Mouse (Mus musculus) MEL (cell line): ENCODE measurements at regions not wholly inside any gene's neighbourhood (a gene's known extent, or its start where the extent isn't known, plus 50 kb on each side); places are given as distances from the start of the nearest gene placed in this dataset.

Experiments used
- CHD2 ChIP-seq: IDR thresholded peaks from 2 replicates; pipeline ENCODE4 v1.6.1; 2011; ENCODE audit warnings: low read length, improper control_type of control experiment
- CTCF ChIP-seq, 3 experiments: IDR thresholded peaks in 2 of 3; conservative IDR thresholded peaks in 1 of 3; 2 replicates each; pipeline ENCODE4 v1.5.1; 2011 to 2012; ENCODE audit warnings: low read length in 3 of 3, low read depth in 2 of 3, mild to moderate bottlenecking in 2 of 3, improper control_type of control experiment in 1 of 3, inconsistent platforms in 1 of 3, mixed read lengths in 1 of 3, moderate library complexity in 1 of 3; ENCODE audit not compliant: control insufficient read depth in 1 of 3, insufficient read depth in 1 of 3, poor library complexity in 1 of 3, severe bottlenecking in 1 of 3
- GATA1 ChIP-seq: IDR thresholded peaks from 2 replicates; pipeline ENCODE4 v1.6.1; 2011; ENCODE audit warnings: low read depth, low read length, improper control_type of control experiment
- MAZ ChIP-seq: IDR thresholded peaks from 2 replicates; pipeline ENCODE4 v1.6.1; 2012; ENCODE audit warnings: low read depth, mild to moderate bottlenecking, inconsistent platforms, low read length, improper control_type of control experiment
- MYC ChIP-seq: IDR thresholded peaks from 2 replicates; pipeline ENCODE4 v1.6.1; 2011; ENCODE audit warnings: low read depth, mild to moderate bottlenecking, low read length, improper control_type of control experiment, moderate library complexity
- POLR2A ChIP-seq, 2 experiments: IDR thresholded peaks; 2 replicates each; pipeline ENCODE4 v1.6.1; 2011 to 2012; ENCODE audit warnings: low read length in 2 of 2, mild to moderate bottlenecking in 2 of 2, control low read depth in 1 of 2, improper control_type of control experiment in 1 of 2, low read depth in 1 of 2, moderate library complexity in 1 of 2; ENCODE audit not compliant: control insufficient read depth in 1 of 2, insufficient read depth in 1 of 2, poor library complexity in 1 of 2
- RAD21 ChIP-seq: IDR thresholded peaks from 2 replicates; pipeline ENCODE4 v1.6.1; 2011; ENCODE audit warnings: mild to moderate bottlenecking, low read depth, low read length, improper control_type of control experiment
- ZMIZ1 ChIP-seq: IDR thresholded peaks from 2 replicates; pipeline ENCODE4 v1.6.1; 2012; ENCODE audit warnings: low read depth, mild to moderate bottlenecking, inconsistent platforms, low read length, improper control_type of control experiment, moderate library complexity

DNA sequence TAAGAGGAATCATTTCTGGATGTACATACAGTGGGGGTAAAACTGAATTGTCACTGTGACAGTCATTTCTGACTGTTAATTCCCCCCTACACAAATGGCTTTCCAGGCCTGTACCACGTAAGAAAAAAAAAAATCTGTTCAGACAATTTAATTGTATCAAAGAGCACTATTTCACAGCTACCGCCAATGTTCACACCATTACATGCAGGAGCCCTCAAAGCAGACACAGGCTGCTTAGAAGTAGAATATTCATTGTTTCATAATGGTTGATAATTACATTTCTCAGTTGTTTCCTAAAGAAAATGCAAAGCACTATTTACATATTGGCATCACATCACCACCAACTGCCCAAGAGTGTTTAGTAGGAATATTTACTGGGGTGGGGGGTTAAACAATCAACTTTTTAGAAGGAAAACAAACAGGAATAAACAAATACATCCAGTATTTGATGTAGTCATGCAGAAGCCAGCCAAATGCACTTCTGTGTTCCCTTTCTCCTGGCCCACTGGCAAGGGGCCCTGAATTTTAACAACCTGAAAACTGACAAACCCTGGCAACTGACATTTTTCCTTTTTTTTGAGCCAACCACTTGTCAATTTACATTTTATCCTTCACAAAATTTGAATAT, 898.7 kb downstream of the Pcdh19 start:
- TF ChIP-seq MYC (no peak), CTCF (IDR thresholded peaks at IDR 0.05 in 2 of 3, conservative IDR thresholded peaks at IDR 0.05 in 1 of 3; ENCODE audit: control insufficient read depth in 1 of 3, insufficient read depth in 1 of 3, low read depth in 2 of 3, low read length in 3 of 3, poor library complexity in 1 of 3, severe bottlenecking in 1 of 3) (no peak), CHD2 (no peak), POLR2A (IDR thresholded peaks at IDR 0.05; ENCODE audit: control insufficient read depth in 1 of 2, insufficient read depth in 1 of 2, low read depth in 1 of 2, low read length in 2 of 2, poor library complexity in 1 of 2) (no peak), ZMIZ1 (no peak), RAD21 (no peak), GATA1 (no peak), MAZ (no peak)
